Mouse (Mus musculus): Measurements from ENCODE around the gene Ppp6r2. TPM values are rescaled to one million over a fixed set of nuclear protein-coding genes. Genes with fewer than 3 reads are reported as not detected.

The Ppp6r2 gene
- polyA plus RNA-seq, 1 experiment from 2014 or later, result 16.4 TPM

DNA sequence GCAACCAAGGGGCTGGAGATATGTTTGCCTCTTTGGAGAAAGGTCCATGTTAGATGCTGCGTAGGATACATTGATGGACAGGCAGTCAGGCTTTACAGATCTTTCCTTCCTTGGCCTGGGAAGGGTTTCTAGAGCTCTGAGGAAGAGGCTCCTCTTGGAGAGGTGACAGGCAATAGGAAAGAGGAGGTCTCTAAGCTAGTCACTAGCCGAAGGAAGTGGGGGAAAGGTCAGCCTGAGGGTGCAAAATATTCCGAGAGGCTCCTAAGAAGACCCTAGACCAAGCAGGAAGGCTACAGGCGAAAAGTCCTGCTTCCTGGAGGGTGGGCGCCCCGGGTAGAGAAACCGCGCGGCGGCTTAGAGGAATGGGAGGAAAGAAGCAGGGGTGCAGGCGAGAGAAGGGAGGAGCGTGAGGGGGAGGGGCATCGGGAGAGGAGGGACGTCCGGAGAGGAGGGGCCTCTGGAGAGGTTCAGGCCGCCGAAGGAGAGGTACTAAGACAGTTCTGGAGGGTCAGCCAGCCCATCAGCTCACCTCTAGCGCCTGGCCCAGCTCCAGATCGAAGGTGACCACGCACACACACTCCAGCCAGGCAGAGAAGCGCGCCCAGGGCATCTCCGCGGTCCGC lies 15.6 kb upstream of the Ppp6r2 start:
- Histone ChIP-seq H3K4me1 (ENCODE audit: control insufficient read depth, low read depth, low read length) (peaks cover 17% of the 10 kb centered on the region), H3K27me3 (ENCODE audit: control insufficient read depth, insufficient read depth, low read depth, low read length) (no peaks in the 10 kb centered on the region), H3K9ac (ENCODE audit: low read depth, low read length) (peak overlapping the region; percentile 99), H3K36me3 (ENCODE audit: control insufficient read depth, insufficient read depth) (no peaks in the 10 kb centered on the region), H3K27ac (ENCODE audit: low read length) (peak overlapping the region; percentile 99), H3K4me2 (ENCODE audit: low read depth, low read length) (peak overlapping the region; percentile 89), H3K9me3 (replicated peaks; ENCODE audit: control insufficient read depth, low read length) (no peaks in the 10 kb centered on the region), H3K4me3 (ENCODE audit: low read depth, low read length) (peak overlapping the region; percentile 94)
- under 1% methylated on average over 25 of the region's 25 CpGs for WGBS (ENCODE audit: insufficient replicate concordance)
- ATAC-seq (ENCODE audit: low read depth), result peak; percentile 91

DNA sequence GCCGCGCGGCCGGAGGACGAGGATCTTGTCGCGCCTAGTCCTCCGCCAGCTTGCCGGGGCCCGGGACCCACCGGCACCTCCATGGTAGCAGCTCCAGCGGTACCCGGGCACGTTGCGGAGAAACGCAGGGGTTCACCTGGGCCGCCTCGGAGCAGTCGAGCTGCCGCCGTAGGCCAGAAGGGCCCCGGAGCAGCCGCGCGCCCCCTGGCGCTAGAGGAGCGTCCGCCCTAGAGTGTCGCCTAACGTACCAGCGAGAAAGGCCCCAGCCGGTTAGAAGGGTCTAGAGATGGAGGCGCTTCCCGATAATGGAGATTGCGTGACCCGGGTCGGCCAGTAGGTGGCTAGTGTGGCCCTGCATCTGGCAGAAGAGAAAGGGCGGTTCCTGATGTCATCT lies 15.0 kb upstream of the Ppp6r2 start, which contains the start of gene Dennd6b:
Gene Dennd6b, minus strand, starts transcription at position 184 of the 394 bp plus-strand sequence.
- peak; percentile 98 for ATAC-seq (ENCODE audit: low read depth)
- Histone ChIP-seq H3K9me3 (replicated peaks; ENCODE audit: control insufficient read depth, low read length) (no peaks in the 10 kb centered on the region), H3K4me3 (ENCODE audit: low read depth, low read length) (peak within 1 kb of the TSS; percentile 94), H3K27ac (ENCODE audit: low read length) (peak within 1 kb of the TSS; percentile 99), H3K4me1 (ENCODE audit: control insufficient read depth, low read depth, low read length) (peaks cover 17% of the 10 kb centered on the region), H3K4me2 (ENCODE audit: low read depth, low read length) (peak within 1 kb of the TSS; percentile 89), H3K36me3 (ENCODE audit: control insufficient read depth, insufficient read depth) (no peaks in the 10 kb centered on the region), H3K9ac (ENCODE audit: low read depth, low read length) (peak within 1 kb of the TSS; percentile 99), H3K27me3 (ENCODE audit: control insufficient read depth, insufficient read depth, low read depth, low read length) (no peaks in the 10 kb centered on the region)
- WGBS (ENCODE audit: insufficient replicate concordance), result 0% methylated on average over 38 of the region's 38 CpGs

DNA sequence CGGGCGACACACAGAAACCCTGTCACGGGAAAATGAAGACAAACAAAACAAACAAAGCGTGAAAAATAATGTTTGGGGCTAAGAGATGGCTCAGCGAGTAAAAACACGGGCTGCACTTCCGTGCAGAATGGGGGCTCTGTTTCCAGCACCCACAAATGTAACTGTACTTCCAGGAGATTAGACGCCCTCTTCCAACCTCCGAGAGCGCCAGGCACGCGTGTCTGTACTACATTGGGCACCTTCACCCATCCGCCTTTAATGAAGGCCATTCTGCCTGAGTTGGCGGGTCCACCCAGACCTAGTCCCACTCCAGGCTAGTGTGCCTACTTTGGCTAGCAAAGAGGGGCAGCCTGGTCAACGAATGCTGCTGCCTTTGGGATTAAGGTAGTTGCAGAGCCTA lies 14.3 kb upstream of the Ppp6r2 start:
- Histone ChIP-seq H3K27ac (ENCODE audit: low read length) (peak overlapping the region; percentile 99; the same call in 1 of the 2 replicates), H3K9ac (ENCODE audit: low read depth, low read length) (peak overlapping the region; percentile 99), H3K4me3 (ENCODE audit: low read depth, low read length) (peak overlapping the region; percentile 94), H3K36me3 (ENCODE audit: control insufficient read depth, insufficient read depth) (no peaks in the 10 kb centered on the region), H3K4me2 (ENCODE audit: low read depth, low read length) (peak overlapping the region; percentile 89), H3K27me3 (ENCODE audit: control insufficient read depth, insufficient read depth, low read depth, low read length) (no peaks in the 10 kb centered on the region), H3K9me3 (replicated peaks; ENCODE audit: control insufficient read depth, low read length) (peaks cover under 1% of the 10 kb centered on the region), H3K4me1 (ENCODE audit: control insufficient read depth, low read depth, low read length) (peaks cover 17% of the 10 kb centered on the region)
- ATAC-seq (ENCODE audit: low read depth), result no peak
- 66% methylated on average over 15 of the region's 15 CpGs for WGBS (ENCODE audit: insufficient replicate concordance)

DNA sequence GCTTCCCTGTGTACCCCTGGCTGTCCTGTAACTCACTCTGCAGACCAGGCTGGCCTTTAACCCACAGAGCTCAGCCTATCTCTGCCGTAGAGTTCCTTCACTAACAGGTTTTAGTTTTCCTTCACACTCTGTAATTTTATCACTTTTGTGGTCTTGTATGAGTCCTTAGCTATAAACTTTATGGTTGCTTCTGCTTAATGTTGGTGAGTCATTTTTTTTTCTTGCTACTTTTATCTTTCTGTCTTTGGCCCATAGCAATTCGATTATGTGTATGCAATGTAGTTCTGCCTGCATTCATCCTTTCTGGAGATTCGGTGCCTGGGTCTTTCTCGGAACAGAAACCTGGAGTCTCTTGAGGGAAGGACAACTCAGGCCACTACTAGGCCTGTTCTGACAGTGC lies 3.9 kb upstream of the Ppp6r2 start:
- H3K4me1 ChIP-seq (ENCODE audit: control insufficient read depth, low read depth, low read length), result peaks cover 6% of the 10 kb centered on the region
- 73% methylated on average over 4 of the region's 4 CpGs for WGBS (ENCODE audit: insufficient replicate concordance)
- no peaks in the 10 kb centered on the region for H3K36me3 ChIP-seq (ENCODE audit: control insufficient read depth, insufficient read depth)
- peaks cover 5% of the 10 kb centered on the region for H3K9me3 ChIP-seq (replicated peaks; ENCODE audit: control insufficient read depth, low read length)
- no peak overlapping the region for H3K27ac ChIP-seq (ENCODE audit: low read length)
- no peak for ATAC-seq (ENCODE audit: low read depth)
- H3K4me3 ChIP-seq (ENCODE audit: low read depth, low read length), result no peak overlapping the region
- no peak overlapping the region for H3K4me2 ChIP-seq (ENCODE audit: low read depth, low read length)
- H3K9ac ChIP-seq (ENCODE audit: low read depth, low read length), result no peak overlapping the region
- H3K27me3 ChIP-seq (ENCODE audit: control insufficient read depth, insufficient read depth, low read depth, low read length), result no peaks in the 10 kb centered on the region

DNA sequence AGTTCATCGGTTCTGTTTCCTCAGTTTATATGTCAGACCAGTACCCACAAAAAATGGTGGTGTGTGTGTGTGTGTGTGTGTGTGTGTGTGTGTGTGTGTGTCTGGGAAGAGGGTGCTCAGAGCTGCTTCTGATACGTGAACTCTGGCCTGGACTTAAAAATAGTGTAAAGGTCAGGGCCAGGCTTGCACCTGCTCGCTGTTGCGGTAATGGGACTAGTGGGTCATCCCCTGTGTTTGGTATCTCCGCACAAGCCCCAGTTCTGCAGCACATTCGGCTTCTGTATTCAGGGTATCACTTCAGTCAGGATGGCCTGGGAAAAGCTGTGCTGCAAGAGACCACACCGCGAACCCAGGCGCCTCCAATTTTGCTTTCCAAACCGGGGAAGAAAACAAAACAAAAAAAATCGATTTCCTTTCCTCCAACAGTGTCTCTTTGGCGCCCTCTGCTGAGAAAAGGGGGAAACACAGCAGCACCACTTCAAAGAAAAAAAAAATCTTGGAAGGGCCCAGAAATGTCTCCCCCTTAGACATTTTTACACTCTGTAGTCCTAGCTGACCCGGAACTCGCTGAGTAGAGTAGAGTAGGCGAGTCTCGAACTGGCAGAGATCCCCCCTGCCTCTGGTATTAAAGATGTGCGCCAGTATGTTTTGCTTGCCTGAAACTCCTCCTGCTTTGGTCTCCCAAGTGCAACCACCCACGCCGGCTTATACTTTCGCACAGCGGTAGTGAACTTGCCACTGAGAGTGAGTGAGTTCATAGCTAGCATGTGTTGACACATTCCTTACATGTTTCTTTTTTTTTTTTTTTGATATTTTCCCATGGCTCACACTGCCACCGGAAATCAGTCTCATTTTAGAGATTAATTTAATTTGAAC lies 1.2 kb upstream of the Ppp6r2 start:
- Histone ChIP-seq H3K4me2 (ENCODE audit: low read depth, low read length) (peak overlapping the region; percentile 73), H3K9ac (ENCODE audit: low read depth, low read length) (peak overlapping the region; percentile 72), H3K36me3 (ENCODE audit: control insufficient read depth, insufficient read depth) (no peaks in the 10 kb centered on the region), H3K9me3 (replicated peaks; ENCODE audit: control insufficient read depth, low read length) (no peaks in the 10 kb centered on the region), H3K27me3 (ENCODE audit: control insufficient read depth, insufficient read depth, low read depth, low read length) (no peaks in the 10 kb centered on the region), H3K27ac (ENCODE audit: low read length) (peak overlapping the region; percentile 82), H3K4me1 (ENCODE audit: control insufficient read depth, low read depth, low read length) (peaks cover 27% of the 10 kb centered on the region), H3K4me3 (ENCODE audit: low read depth, low read length) (peak overlapping the region; percentile 98)
- ATAC-seq (ENCODE audit: low read depth), result no peak
- WGBS (ENCODE audit: insufficient replicate concordance), result 15% methylated on average over 22 of the region's 22 CpGs

DNA sequence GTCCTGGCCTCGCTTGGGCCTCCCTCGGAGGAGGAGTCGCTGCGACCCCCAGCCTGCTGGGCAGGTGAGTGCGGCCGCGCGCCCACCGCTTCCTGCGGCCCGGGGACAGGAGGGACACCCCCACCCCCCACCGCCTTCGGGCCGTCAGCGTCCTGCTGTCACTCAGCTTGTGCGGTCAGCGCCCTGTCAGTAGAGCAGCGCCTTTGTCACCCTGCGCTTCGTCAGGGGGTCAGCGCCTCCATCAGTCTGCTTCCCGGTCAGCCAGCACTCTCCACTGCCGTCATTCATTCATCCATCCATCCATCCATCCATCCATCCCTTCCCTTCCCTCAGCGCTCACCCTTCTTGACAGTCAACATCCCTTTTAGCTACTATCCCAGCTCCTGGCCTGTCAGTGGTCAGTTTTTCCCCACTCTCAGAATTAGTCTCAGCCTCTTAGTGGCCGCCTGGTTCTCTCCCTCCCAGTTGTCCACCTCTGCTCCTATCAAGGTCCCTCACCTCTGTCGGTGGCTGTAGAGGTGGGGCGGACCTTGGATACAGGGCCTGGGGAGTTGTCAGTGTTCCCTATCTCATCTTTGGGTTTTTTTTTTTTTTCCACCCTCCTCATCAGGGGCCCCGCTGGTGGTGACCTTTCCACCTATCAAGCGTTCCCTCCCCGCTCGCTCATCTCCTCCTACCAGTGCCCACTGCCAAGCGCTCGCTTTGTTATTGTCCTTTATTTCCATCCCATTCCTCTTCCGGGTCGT lies 536 bp downstream of the Ppp6r2 start:
- H3K4me1 ChIP-seq (ENCODE audit: control insufficient read depth, low read depth, low read length), result peaks cover 42% of the 10 kb centered on the region
- 2% methylated on average over 35 of the region's 35 CpGs for WGBS (ENCODE audit: insufficient replicate concordance)

DNA sequence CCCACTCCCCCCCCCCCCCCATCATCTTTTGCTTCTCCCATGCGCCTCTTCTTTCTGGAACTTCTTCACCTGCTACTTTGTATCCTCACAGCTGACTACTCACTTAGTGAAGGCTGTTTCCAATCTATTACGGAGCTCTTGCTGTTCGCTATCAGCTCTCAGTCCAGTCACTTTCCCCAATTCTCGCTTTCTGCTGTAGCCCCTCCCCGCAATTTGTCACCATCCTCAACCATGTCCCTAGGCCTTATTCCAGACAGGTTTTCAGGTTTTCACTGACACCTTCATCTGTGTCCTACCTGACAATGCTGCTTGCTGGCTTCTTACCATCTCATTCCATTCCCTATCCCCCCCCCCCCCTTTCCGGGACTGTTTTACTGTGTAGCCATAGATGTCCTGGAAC lies 1.1 kb downstream of the Ppp6r2 start:
- Histone ChIP-seq H3K36me3 (ENCODE audit: control insufficient read depth, insufficient read depth) (peaks cover 8% of the 10 kb centered on the region; the same call in 1 of the 2 replicates), H3K9me3 (replicated peaks; ENCODE audit: control insufficient read depth, low read length) (no peaks in the 10 kb centered on the region), H3K4me3 (ENCODE audit: low read depth, low read length) (peak overlapping the region; percentile 98), H3K4me1 (ENCODE audit: control insufficient read depth, low read depth, low read length) (peaks cover 42% of the 10 kb centered on the region), H3K4me2 (ENCODE audit: low read depth, low read length) (peak overlapping the region; percentile 71), H3K9ac (ENCODE audit: low read depth, low read length) (peak overlapping the region; percentile 100), H3K27me3 (ENCODE audit: control insufficient read depth, insufficient read depth, low read depth, low read length) (no peaks in the 10 kb centered on the region), H3K27ac (ENCODE audit: low read length) (peak overlapping the region; percentile 95)
- no peak for ATAC-seq (ENCODE audit: low read depth)
- 50% methylated on average over 6 of the region's 6 CpGs for WGBS (ENCODE audit: insufficient replicate concordance)

More for the DNA sequence above, 536 bp downstream of the Ppp6r2 start:
- Histone ChIP-seq H3K9me3 (replicated peaks; ENCODE audit: control insufficient read depth, low read length) (no peaks in the 10 kb centered on the region), H3K4me2 (ENCODE audit: low read depth, low read length) (peak overlapping the region; percentile 71), H3K27ac (ENCODE audit: low read length) (peak overlapping the region; percentile 95), H3K27me3 (ENCODE audit: control insufficient read depth, insufficient read depth, low read depth, low read length) (no peaks in the 10 kb centered on the region), H3K36me3 (ENCODE audit: control insufficient read depth, insufficient read depth) (peaks cover 6% of the 10 kb centered on the region; the same call in 1 of the 2 replicates), H3K4me3 (ENCODE audit: low read depth, low read length) (peak overlapping the region; percentile 98), H3K9ac (ENCODE audit: low read depth, low read length) (peak overlapping the region; percentile 100)
- peak; percentile 59 for ATAC-seq (ENCODE audit: low read depth)

DNA sequence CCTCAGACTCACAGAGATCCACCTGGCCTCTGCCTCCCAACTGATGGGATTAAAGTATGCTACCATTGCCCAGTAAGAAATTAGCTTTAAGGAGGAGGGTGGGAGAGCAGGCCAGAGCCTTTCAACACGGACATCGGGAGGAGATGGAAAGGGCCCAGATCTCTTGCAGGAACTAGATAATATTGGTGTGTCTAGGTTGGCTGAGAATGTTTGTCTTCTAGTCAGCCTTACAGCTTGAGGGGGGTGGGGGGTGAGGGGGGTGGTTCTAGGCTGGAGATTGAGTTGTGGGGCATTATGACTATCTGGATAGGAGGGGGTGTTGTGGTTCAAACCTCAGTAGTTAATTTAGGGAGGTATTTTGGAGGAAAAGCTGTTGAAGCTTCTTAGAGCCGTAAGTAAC lies 2.2 kb downstream of the Ppp6r2 start:
- 37% methylated on average over 3 of the region's 3 CpGs for WGBS (ENCODE audit: insufficient replicate concordance)
- Histone ChIP-seq H3K27me3 (ENCODE audit: control insufficient read depth, insufficient read depth, low read depth, low read length) (no peaks in the 10 kb centered on the region), H3K9me3 (replicated peaks; ENCODE audit: control insufficient read depth, low read length) (no peaks in the 10 kb centered on the region), H3K36me3 (ENCODE audit: control insufficient read depth, insufficient read depth) (peaks cover 8% of the 10 kb centered on the region; the same call in 1 of the 2 replicates), H3K27ac (ENCODE audit: low read length) (peak overlapping the region; percentile 95), H3K4me2 (ENCODE audit: low read depth, low read length) (peak overlapping the region; percentile 71), H3K4me1 (ENCODE audit: control insufficient read depth, low read depth, low read length) (peaks cover 42% of the 10 kb centered on the region), H3K4me3 (ENCODE audit: low read depth, low read length) (peak overlapping the region; percentile 98), H3K9ac (ENCODE audit: low read depth, low read length) (peak overlapping the region; percentile 44; the same call in 1 of the 2 replicates)
- no peak for ATAC-seq (ENCODE audit: low read depth)
